Mouse (Mus musculus): Measurements from ENCODE around the gene Spred2. TPM values are rescaled to one million over a fixed set of nuclear protein-coding genes. Genes with fewer than 3 reads are reported as not detected.

Gene Spred2
- polyA plus RNA-seq, 1 experiment from 2014 or later, result 3.5 TPM

- H3K27me3 ChIP-seq (ENCODE audit: control insufficient read depth, insufficient read depth, low read length), result no peaks in the 10 kb centered on the region
- no peaks in the 10 kb centered on the region for H3K4me1 ChIP-seq (replicated peaks; ENCODE audit: control insufficient read depth, insufficient read depth)
- ATAC-seq (ENCODE audit: low FRiP score, low TSS enrichment) (no peak), DNase-seq (ENCODE audit: low spot score) (no peak)
- no peak overlapping the region for H3K27ac ChIP-seq (replicated peaks)
- no peak overlapping the region for H3K4me3 ChIP-seq (ENCODE audit: low read depth, low read length)
- H3K9ac ChIP-seq (ENCODE audit: low read length), result no peak overlapping the region
- 35% methylated on average over 1 of the region's 1 CpGs for WGBS
- no peak overlapping the region for H3K4me2 ChIP-seq (replicated peaks; ENCODE audit: low read depth)
- TF ChIP-seq CTCF (IDR thresholded peaks at IDR 0.05; ENCODE audit: low read depth), result peak; percentile 63
- TF ChIP-seq EP300 (optimal IDR thresholded peaks at IDR 0.05), result no peak
- no peaks in the 10 kb centered on the region for H3K9me3 ChIP-seq (ENCODE audit: control insufficient read depth, low read length)
- H3K36me3 ChIP-seq (ENCODE audit: control insufficient read depth, insufficient read depth, low read length), result peaks cover 16% of the 10 kb centered on the region
Measured at GRCm38 (mm10) chr11:20067521-20067920, 143.3 kb downstream of the Spred2 start.

- H3K4me2 ChIP-seq (replicated peaks; ENCODE audit: low read depth), result no peak overlapping the region
- DNase-seq (ENCODE audit: low spot score) (no peak), ATAC-seq (ENCODE audit: low FRiP score, low TSS enrichment) (no peak)
- H3K9ac ChIP-seq (ENCODE audit: low read length), result no peak overlapping the region
- no peaks in the 10 kb centered on the region for H3K9me3 ChIP-seq (ENCODE audit: control insufficient read depth, low read length)
- no peaks in the 10 kb centered on the region for H3K4me1 ChIP-seq (replicated peaks; ENCODE audit: control insufficient read depth, insufficient read depth)
- peaks cover 16% of the 10 kb centered on the region for H3K36me3 ChIP-seq (ENCODE audit: control insufficient read depth, insufficient read depth, low read length)
- H3K4me3 ChIP-seq (ENCODE audit: low read depth, low read length), result no peak overlapping the region
- TF ChIP-seq CTCF (IDR thresholded peaks at IDR 0.05; ENCODE audit: low read depth) (no peak), EP300 (optimal IDR thresholded peaks at IDR 0.05) (no peak)
- no peak overlapping the region for H3K27ac ChIP-seq (replicated peaks)
- 98% methylated on average over 6 of the region's 6 CpGs for whole genome bisulfite sequencing
- H3K27me3 ChIP-seq (ENCODE audit: control insufficient read depth, insufficient read depth, low read length), result no peaks in the 10 kb centered on the region
Measured at GRCm38 (mm10) chr11:20068346-20069004, 144.3 kb downstream of the Spred2 start.

- WGBS, result 54% methylated on average over 3 of the region's 3 CpGs
- ATAC-seq (ENCODE audit: low FRiP score, low TSS enrichment) (no peak), DNase-seq (ENCODE audit: low spot score) (no peak)
- Histone ChIP-seq H3K36me3 (ENCODE audit: control insufficient read depth, insufficient read depth, low read length) (peaks cover 16% of the 10 kb centered on the region; the same call in 1 of the 2 replicates), H3K4me2 (replicated peaks; ENCODE audit: low read depth) (no peak overlapping the region), H3K27ac (replicated peaks) (no peak overlapping the region), H3K4me3 (ENCODE audit: low read depth, low read length) (no peak overlapping the region), H3K9me3 (ENCODE audit: control insufficient read depth, low read length) (no peaks in the 10 kb centered on the region), H3K4me1 (replicated peaks; ENCODE audit: control insufficient read depth, insufficient read depth) (no peaks in the 10 kb centered on the region), H3K27me3 (ENCODE audit: control insufficient read depth, insufficient read depth, low read length) (no peaks in the 10 kb centered on the region), H3K9ac (ENCODE audit: low read length) (no peak overlapping the region)
- TF ChIP-seq CTCF (IDR thresholded peaks at IDR 0.05; ENCODE audit: low read depth), result peak; percentile 84
- TF ChIP-seq EP300 (optimal IDR thresholded peaks at IDR 0.05), result no peak
Measured at GRCm38 (mm10) chr11:20072174-20072573, 148.0 kb downstream of the Spred2 start.

- no peak overlapping the region for H3K9ac ChIP-seq (ENCODE audit: low read length)
- H3K4me1 ChIP-seq (replicated peaks; ENCODE audit: control insufficient read depth, insufficient read depth), result no peaks in the 10 kb centered on the region
- no peak overlapping the region for H3K27ac ChIP-seq (replicated peaks)
- ATAC-seq (ENCODE audit: low FRiP score, low TSS enrichment), result no peak
- H3K36me3 ChIP-seq (ENCODE audit: control insufficient read depth, insufficient read depth, low read length), result peaks cover 16% of the 10 kb centered on the region; the same call in 1 of the 2 replicates
- no peaks in the 10 kb centered on the region for H3K9me3 ChIP-seq (ENCODE audit: control insufficient read depth, low read length)
- H3K4me2 ChIP-seq (replicated peaks; ENCODE audit: low read depth), result no peak overlapping the region
- no peaks in the 10 kb centered on the region for H3K27me3 ChIP-seq (ENCODE audit: control insufficient read depth, insufficient read depth, low read length)
- TF ChIP-seq EP300 (optimal IDR thresholded peaks at IDR 0.05) (no peak), CTCF (IDR thresholded peaks at IDR 0.05; ENCODE audit: low read depth) (no peak)
- WGBS, result 90% methylated on average over 5 of the region's 5 CpGs
- no peak overlapping the region for H3K4me3 ChIP-seq (ENCODE audit: low read depth, low read length)
- no peak for DNase-seq (ENCODE audit: low spot score)
Measured at GRCm38 (mm10) chr11:20072826-20073225, 148.7 kb downstream of the Spred2 start.

Other genes starting within 250 kb of the Spred2 start
- gene Actr2, start 188.5 kb downstream of the Spred2 start, polyA plus RNA-seq (2015; fragmentation: Nextera tagmentation; extraction: Ambion mirVana), result 87.1 and 94.7 TPM in 2 replicates

All from stomach, postnatal 0 days (tissue).